12 mouse cellular contexts compared by ENCODE assay signal in genomic region chr17:35817226-35817625, GRCm38 (mm10). TPM values are rescaled to one million over a fixed set of nuclear protein-coding genes. Genes with fewer than 3 reads are reported as not detected.
DNase-seq lines count a peak whose midpoint lies in the region; ATAC-seq and TF ChIP-seq lines count a peak whose summit lies in the region.
"Had no signal": no experiment of that assay in that cellular context is flagged by ENCODE, and none has a peak within 500 bp of the region (broad histone marks: within the 10 kb centered on the region; RNA-seq: fewer than 3 reads in every experiment).

No protein-coding gene starts in this region.

- 65% methylated on average over 10 of the region's 10 CpGs for WGBS in heart, embryonic 15.5 days
- 15% methylated on average over 10 of the region's 10 CpGs for WGBS in embryonic facial prominence, embryonic 12.5 days
- WGBS in thymus, adult 2 months: 97% methylated on average over 10 of the region's 10 CpGs
- 57% methylated on average over 10 of the region's 10 CpGs for WGBS in midbrain, embryonic 16.5 days

- H3K9ac ChIP-seq in heart, embryonic 15.5 days: no peak overlapping the region
- H3K9ac ChIP-seq in embryonic facial prominence, embryonic 12.5 days: no peak overlapping the region
- no peak overlapping the region for H3K9ac ChIP-seq in midbrain, embryonic 16.5 days (ENCODE audit: low read depth, low read length)
- H3K9ac ChIP-seq: hindbrain, embryonic 13.5 days; liver, embryonic 15.5 days had no signal

- no peaks in the 10 kb centered on the region for H3K27me3 ChIP-seq in heart, embryonic 15.5 days
- H3K27me3 ChIP-seq in embryonic facial prominence, embryonic 12.5 days: no peaks in the 10 kb centered on the region
- H3K27me3 ChIP-seq in thymus, adult 2 months (ENCODE audit: control insufficient read depth, insufficient read depth, low read length): peaks cover 8% of the 10 kb centered on the region; the same call in 1 of the 2 replicates
- H3K27me3 ChIP-seq in midbrain, embryonic 16.5 days (ENCODE audit: control insufficient read depth, insufficient read depth, low read depth, low read length): peaks cover 8% of the 10 kb centered on the region; the same call in 1 of the 2 replicates
- H3K27me3 ChIP-seq: liver, embryonic 15.5 days; Patski had no signal

- no peak for TF ChIP-seq POLR2A in thymus, adult 2 months (IDR thresholded peaks at IDR 0.05; ENCODE audit: control insufficient read depth, extremely low read depth, insufficient read depth, low read length, poor library complexity)

- no peak for ATAC-seq in heart, embryonic 15.5 days (replicated peaks; ENCODE audit: insufficient number of reproducible peaks, insufficient read depth, low FRiP score, low read depth)
- no peak for ATAC-seq in embryonic facial prominence, embryonic 12.5 days (ENCODE audit: insufficient number of reproducible peaks, insufficient read depth, low FRiP score, low TSS enrichment)
- ATAC-seq in midbrain, embryonic 16.5 days: no peak
- ATAC-seq: Patski had no signal

- peaks cover 60% of the 10 kb centered on the region for H3K4me1 ChIP-seq in heart, embryonic 15.5 days (replicated peaks)
- H3K4me1 ChIP-seq in embryonic facial prominence, embryonic 12.5 days: peaks cover 32% of the 10 kb centered on the region
- peaks cover 18% of the 10 kb centered on the region for H3K4me1 ChIP-seq in thymus, adult 2 months (replicated peaks; ENCODE audit: control insufficient read depth, insufficient read depth, low read length)
- peaks cover 13% of the 10 kb centered on the region for H3K4me1 ChIP-seq in midbrain, embryonic 16.5 days (ENCODE audit: control insufficient read depth, insufficient read depth, low read length)

- no peak for DNase-seq in heart, postnatal 14 days
- DNase-seq in NIH3T3 (ENCODE audit: low read depth): peak; percentile 27
- DNase-seq in kidney, postnatal 4 days: peak; percentile 24 to 47
- DNase-seq in thymus, adult 2 months: no peak
- DNase-seq: cerebellum, adult 9-10 months; thymus, postnatal 14 days had no signal

- intact Hi-C loops in heart, postnatal 14 days (cut with DNase I): no loop called here

- no peaks in the 10 kb centered on the region for H3K9me3 ChIP-seq in heart, embryonic 15.5 days (replicated peaks)
- no peaks in the 10 kb centered on the region for H3K9me3 ChIP-seq in embryonic facial prominence, embryonic 12.5 days
- H3K9me3 ChIP-seq in midbrain, embryonic 16.5 days (replicated peaks; ENCODE audit: control insufficient read depth, low read length, poor library complexity, severe bottlenecking): no peaks in the 10 kb centered on the region
- H3K9me3 ChIP-seq: hindbrain, embryonic 13.5 days; liver, embryonic 15.5 days had no signal

- no peak for TF ChIP-seq CTCF in thymus, adult 2 months (IDR thresholded peaks at IDR 0.05; ENCODE audit: borderline replicate concordance, control insufficient read depth, extremely low read depth, insufficient read depth, low read length, poor library complexity)

- no peak overlapping the region for H3K4me2 ChIP-seq in heart, embryonic 15.5 days
- peak overlapping the region; percentile 20 for H3K4me2 ChIP-seq in embryonic facial prominence, embryonic 12.5 days (replicated peaks)
- H3K4me2 ChIP-seq in midbrain, embryonic 16.5 days (ENCODE audit: low read length): no peak overlapping the region
- H3K4me2 ChIP-seq: hindbrain, embryonic 13.5 days; liver, embryonic 15.5 days had no signal

- H3K27ac ChIP-seq in heart, embryonic 15.5 days: 0 out of 2 replicates have a peak overlapping the region, but pooled peaks have one; percentile 10
- H3K27ac ChIP-seq in embryonic facial prominence, embryonic 12.5 days: peak overlapping the region; percentile 18; the same call in 1 of the 2 replicates
- no peak overlapping the region for H3K27ac ChIP-seq in thymus, adult 2 months (ENCODE audit: control insufficient read depth, insufficient read depth, low read length)
- H3K27ac ChIP-seq in midbrain, embryonic 16.5 days (ENCODE audit: low read length): no peak overlapping the region
- H3K27ac ChIP-seq: hindbrain, embryonic 13.5 days; liver, embryonic 15.5 days had no signal

- no peak overlapping the region for H3K4me3 ChIP-seq in heart, embryonic 15.5 days
- H3K4me3 ChIP-seq in embryonic facial prominence, embryonic 12.5 days: no peak overlapping the region
- no peak overlapping the region for H3K4me3 ChIP-seq in thymus, adult 2 months (ENCODE audit: control insufficient read depth, insufficient read depth, low read length)
- H3K4me3 ChIP-seq in midbrain, embryonic 16.5 days (ENCODE audit: low read depth, low read length): no peak overlapping the region
- H3K4me3 ChIP-seq: hindbrain, embryonic 13.5 days; liver, embryonic 15.5 days had no signal

- H3K36me3 ChIP-seq in heart, embryonic 15.5 days: no peaks in the 10 kb centered on the region
- H3K36me3 ChIP-seq in embryonic facial prominence, embryonic 12.5 days: no peaks in the 10 kb centered on the region
- no peaks in the 10 kb centered on the region for H3K36me3 ChIP-seq in thymus, adult 2 months (ENCODE audit: control insufficient read depth, insufficient read depth, low read length)
- no peaks in the 10 kb centered on the region for H3K36me3 ChIP-seq in midbrain, embryonic 16.5 days (ENCODE audit: control insufficient read depth, insufficient read depth, low read length)
- H3K36me3 ChIP-seq: hindbrain, embryonic 13.5 days; liver, embryonic 15.5 days had no signal

RNA-seq across cellular contexts. Expression of gene Ier3, which starts 4.3 kb away (rescaled TPM):
- polyA plus RNA-seq in heart, embryonic 15.5 days (2015; fragmentation: Nextera tagmentation; extraction: Ambion mirVana): 49.7 and 56.5 TPM in 2 replicates
- total RNA-seq in heart, postnatal 14 days (2021): 10 to 100 TPM; 23.9 to 27.8 TPM
- polyA plus RNA-seq in embryonic facial prominence, embryonic 12.5 days (2016; fragmentation: Nextera tagmentation; extraction: Ambion mirVana): 6.9 and 8.9 TPM in 2 replicates
- 6.2 and 6.4 TPM in 2 replicates for polyA plus RNA-seq in thymus, adult 2 months (2012; rRNA removed)
- polyA plus RNA-seq in midbrain, embryonic 16.5 days (2015; fragmentation: Nextera tagmentation; extraction: Ambion mirVana): 8.9 and 10.5 TPM in 2 replicates

RNA-seq across cellular contexts. Expression of gene Flot1, which starts 5.8 kb away (rescaled TPM):
- polyA plus RNA-seq in heart, embryonic 15.5 days (2015; fragmentation: Nextera tagmentation; extraction: Ambion mirVana): 103 and 109 TPM in 2 replicates
- 100 to 1,000 TPM; 108 to 111 TPM for total RNA-seq in heart, postnatal 14 days (2021)
- polyA plus RNA-seq in embryonic facial prominence, embryonic 12.5 days (2016; fragmentation: Nextera tagmentation; extraction: Ambion mirVana): 50.7 and 60.3 TPM in 2 replicates
- 62.4 and 70.4 TPM in 2 replicates for polyA plus RNA-seq in thymus, adult 2 months (2012; rRNA removed)
- polyA plus RNA-seq in midbrain, embryonic 16.5 days (2015; fragmentation: Nextera tagmentation; extraction: Ambion mirVana): 102 and 104 TPM in 2 replicates

RNA-seq across cellular contexts. Expression of gene Tubb5, which starts 20.9 kb away (rescaled TPM):
- 567 and 662 TPM in 2 replicates for polyA plus RNA-seq in heart, embryonic 15.5 days (2015; fragmentation: Nextera tagmentation; extraction: Ambion mirVana)
- 100 to 1,000 TPM; 134 to 183 TPM for total RNA-seq in heart, postnatal 14 days (2021)
- 1,266 and 1,271 TPM in 2 replicates for polyA plus RNA-seq in embryonic facial prominence, embryonic 12.5 days (2016; fragmentation: Nextera tagmentation; extraction: Ambion mirVana)
- polyA plus RNA-seq in thymus, adult 2 months (2012; rRNA removed): 1,522 and 2,049 TPM in 2 replicates
- 1,852 and 1,913 TPM in 2 replicates for polyA plus RNA-seq in midbrain, embryonic 16.5 days (2015; fragmentation: Nextera tagmentation; extraction: Ambion mirVana)

RNA-seq across cellular contexts. Expression of gene Mdc1, which starts 24.1 kb away (rescaled TPM):
- polyA plus RNA-seq in heart, embryonic 15.5 days (2015; fragmentation: Nextera tagmentation; extraction: Ambion mirVana): 12.6 and 17.0 TPM in 2 replicates
- total RNA-seq in heart, postnatal 14 days (2021): 10 to 100 TPM; 12.9 to 13.5 TPM
- 15.1 and 21.3 TPM in 2 replicates for polyA plus RNA-seq in embryonic facial prominence, embryonic 12.5 days (2016; fragmentation: Nextera tagmentation; extraction: Ambion mirVana)
- polyA plus RNA-seq in thymus, adult 2 months (2012; rRNA removed): 17.4 and 22.4 TPM in 2 replicates
- polyA plus RNA-seq in midbrain, embryonic 16.5 days (2015; fragmentation: Nextera tagmentation; extraction: Ambion mirVana): 8.6 and 10.3 TPM in 2 replicates

RNA-seq across cellular contexts. Expression of gene Nrm, which starts 43.9 kb away (rescaled TPM):
- polyA plus RNA-seq in heart, embryonic 15.5 days (2015; fragmentation: Nextera tagmentation; extraction: Ambion mirVana): 38.7 and 46.2 TPM in 2 replicates
- 1 to 10 TPM; 3.8 to 6.0 TPM for total RNA-seq in heart, postnatal 14 days (2021)
- polyA plus RNA-seq in embryonic facial prominence, embryonic 12.5 days (2016; fragmentation: Nextera tagmentation; extraction: Ambion mirVana): 39.9 and 43.9 TPM in 2 replicates
- 82.8 and 111 TPM in 2 replicates for polyA plus RNA-seq in thymus, adult 2 months (2012; rRNA removed)
- 13.5 and 14.6 TPM in 2 replicates for polyA plus RNA-seq in midbrain, embryonic 16.5 days (2015; fragmentation: Nextera tagmentation; extraction: Ambion mirVana)

Comparison
In these comparisons a context has a peak if more than half of its experiments do, and no peak if none do; other contexts are left out.
1. H3K27ac ChIP-seq: peak in heart, embryonic 15.5 days (single experiment) and embryonic facial prominence, embryonic 12.5 days (single experiment); none in thymus, adult 2 months (single experiment) and midbrain, embryonic 16.5 days (single experiment).
2. DNase-seq: peak in NIH3T3 (single experiment) and kidney, postnatal 4 days (2 of 2); none in heart, postnatal 14 days (0 of 2) and thymus, adult 2 months (single experiment).